Mouse (Mus musculus) gastrocnemius, adult 2 months (tissue): Measurements from ENCODE around the gene Tmsb4x. TPM values are rescaled to one million over a fixed set of nuclear protein-coding genes. Genes with fewer than 3 reads are reported as not detected.

Experiments
- DNase-seq: peaks from one replicate; pipeline ENCODE4 v3.0.0; 2022
- H3K27ac ChIP-seq: fragments of 200-600 bp; 2 replicates; pipeline ENCODE4 v1.8.1; 2022; ENCODE audit warnings: mild to moderate bottlenecking
- H3K4me3 ChIP-seq: fragments of 200-600 bp; 2 replicates; pipeline ENCODE4 v1.8.1; 2022; ENCODE audit warnings: mild to moderate bottlenecking, moderate library complexity
- CTCF ChIP-seq: fragments of 200-600 bp; IDR thresholded peaks from 2 replicates; pipeline ENCODE4 v1.8.1; 2022; ENCODE audit warnings: antibody characterized with exemption, mild to moderate bottlenecking, moderate library complexity
- intact Hi-C: fragments of 180-260 bp; cut with DNase I; formaldehyde crosslinking; loops from one replicate; pipeline ENCODE4 v1.15.1; 2025
- long read RNA-seq, 2 experiments: library from polyadenylated mRNA; stranded (forward); transcript quantifications; one replicate each; pipeline ENCODE4 v2.0.0; 2021
- total RNA-seq, 2 experiments: library from RNA; stranded (reverse); gene quantifications; 2 replicates each; pipeline ENCODE4 v1.2.3; 2021

Tmsb4x gene
- 100 to 1,000 TPM; 120 to 207 TPM for total RNA-seq
- long read RNA-seq, experiment 1, transcript Tmsb4x-201 (3 exons, 768 nt) = major isoform, 50 of 61 reads
- long read RNA-seq, experiment 1, partial matches to known transcripts = 0 of 61 reads
- long read RNA-seq, experiment 1, other reads (novel, unspliced or antisense) = 10 of 61 reads
- long read RNA-seq, experiment 2, transcript Tmsb4x-201 (3 exons, 768 nt) = major isoform, 35 of 41 reads
- long read RNA-seq, experiment 2, partial matches to known transcripts = 0 of 41 reads
- long read RNA-seq, experiment 2, other reads (novel, unspliced or antisense) = 6 of 41 reads

GRCm38 (mm10) chrX:167208978-167209754 lies at the start of gene Tmsb4x:
Tmsb4x (minus strand) TSS chrX:167209315.
- no peak for TF ChIP-seq CTCF
- intact Hi-C loops = loop anchor here (10.0 kb wide), 2 partner anchors 54 to 124 kb away; no protein-coding TSS in a partner anchor
- DNase-seq = peak; percentile 87
- H3K27ac ChIP-seq = peak within 1 kb of the TSS; percentile 79
- H3K4me3 ChIP-seq = peak within 1 kb of the TSS; percentile 84

DNA sequence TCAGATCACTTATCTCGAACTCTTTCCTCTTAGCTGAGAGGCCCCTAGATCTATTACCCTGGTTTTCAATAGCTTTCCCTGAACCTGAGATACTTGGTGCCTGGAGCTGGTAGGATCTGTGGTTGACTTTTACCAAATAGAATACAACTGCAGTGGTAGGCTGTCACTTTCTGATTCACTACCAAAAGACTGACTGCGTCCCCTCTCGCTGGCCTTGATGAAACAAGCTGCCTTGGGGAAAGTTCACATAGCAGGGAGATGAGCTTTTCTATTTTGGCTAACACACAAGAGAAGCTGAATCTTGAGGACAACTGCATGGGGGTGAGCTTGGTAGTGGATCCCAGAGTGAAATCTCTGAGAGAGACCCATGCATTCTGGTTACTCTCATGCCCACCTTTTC lies 32.6 kb upstream of the Tmsb4x start:
- TF ChIP-seq CTCF = no peak
- intact Hi-C loops = no loop called here

GRCm38 (mm10) chrX:167239293-167239921 lies 30.3 kb upstream of the Tmsb4x start:
- no peak for TF ChIP-seq CTCF
- intact Hi-C loops = loop anchor here (10.0 kb wide), 1 partner anchor 1075 kb away; no protein-coding TSS in a partner anchor
- DNase-seq = no peak
- H3K4me3 ChIP-seq = no peak overlapping the region
- no peak overlapping the region for H3K27ac ChIP-seq

More for the DNA sequence above, 32.6 kb upstream of the Tmsb4x start:
- H3K27ac ChIP-seq = no peak overlapping the region
- DNase-seq = no peak
- no peak overlapping the region for H3K4me3 ChIP-seq

- peak overlapping the region; percentile 49 for H3K27ac ChIP-seq
- peak; percentile 69 for DNase-seq
- H3K4me3 ChIP-seq = no peak overlapping the region
- peak; percentile 78 for TF ChIP-seq CTCF
- intact Hi-C loops = loop anchor here (1.0 to 10.0 kb wide), 2 partner anchors 572 to 1068 kb away; no protein-coding TSS in a partner anchor
Measured at GRCm38 (mm10) chrX:167233104-167233687, 24.1 kb upstream of the Tmsb4x start.

DNA sequence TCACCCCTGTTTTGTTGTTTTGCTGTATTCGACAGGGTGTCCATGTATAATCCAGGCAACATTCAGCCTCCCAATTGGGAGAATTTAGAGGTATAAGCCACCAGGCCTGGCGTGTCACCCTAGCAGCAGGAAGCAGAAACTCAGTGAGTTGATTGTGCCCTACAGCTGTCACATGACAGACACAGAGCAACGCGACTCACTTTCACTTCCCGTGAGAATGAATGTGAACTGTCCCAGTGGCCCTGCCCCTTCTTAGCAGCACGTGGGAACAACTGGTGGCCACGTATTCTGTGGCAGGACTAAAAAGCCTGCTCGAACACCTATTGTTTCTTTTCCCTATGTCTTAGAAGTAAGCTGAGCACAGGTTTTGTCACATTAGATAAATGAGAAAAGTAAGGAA lies 22.0 kb upstream of the Tmsb4x start:
- H3K4me3 ChIP-seq = no peak overlapping the region
- DNase-seq = no peak
- H3K27ac ChIP-seq = no peak overlapping the region
- intact Hi-C loops = loop anchor here (10.0 kb wide), 1 partner anchor 1066 kb away; no protein-coding TSS in a partner anchor
- no peak for TF ChIP-seq CTCF

- no peak overlapping the region for H3K4me3 ChIP-seq
- intact Hi-C loops = loop anchor here (10.0 kb wide), 1 partner anchor 1065 kb away; no protein-coding TSS in a partner anchor
- TF ChIP-seq CTCF = no peak
Measured at GRCm38 (mm10) chrX:167229819-167230218, 20.7 kb upstream of the Tmsb4x start.

GRCm38 (mm10) chrX:167229206-167229605 lies 20.1 kb upstream of the Tmsb4x start:
- H3K27ac ChIP-seq = no peak overlapping the region
- peak; percentile 66 for TF ChIP-seq CTCF
- peak; percentile 65 for DNase-seq
- intact Hi-C loops = no loop called here
- no peak overlapping the region for H3K4me3 ChIP-seq

More at GRCm38 (mm10) chrX:167229819-167230218, 20.7 kb upstream of the Tmsb4x start:
- DNase-seq = no peak
- no peak overlapping the region for H3K27ac ChIP-seq

GRCm38 (mm10) chrX:167227756-167228155 lies 18.6 kb upstream of the Tmsb4x start:
- Histone ChIP-seq H3K4me3 (no peak overlapping the region), H3K27ac (no peak overlapping the region)
- DNase-seq = no peak
- intact Hi-C loops = no loop called here
- TF ChIP-seq CTCF = no peak

DNA sequence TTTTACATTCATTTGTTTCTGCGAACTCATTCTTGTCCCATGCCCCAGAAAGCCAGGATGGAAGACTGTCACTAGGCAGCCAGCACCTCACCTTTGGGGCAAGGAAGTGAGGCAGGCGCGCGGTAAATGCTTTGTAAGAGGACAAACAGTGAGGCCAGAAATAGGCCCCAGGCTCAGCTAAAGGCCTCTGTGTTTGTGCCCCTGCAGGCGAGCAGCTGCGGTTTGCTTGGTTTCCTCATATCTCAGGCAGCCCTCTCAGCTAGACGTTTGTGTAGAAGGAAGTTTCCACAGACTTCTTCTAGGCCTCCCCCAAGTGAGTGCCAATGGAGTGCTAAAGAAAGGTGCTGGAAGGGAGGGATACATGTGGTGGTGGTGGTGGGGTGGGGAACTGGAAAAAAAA lies 18.0 kb upstream of the Tmsb4x start:
- intact Hi-C loops = no loop called here
- Histone ChIP-seq H3K4me3 (no peak overlapping the region), H3K27ac (no peak overlapping the region)
- no peak for DNase-seq
- no peak for TF ChIP-seq CTCF

GRCm38 (mm10) chrX:167226570-167226969 lies 17.5 kb upstream of the Tmsb4x start:
- intact Hi-C loops = no loop called here
- TF ChIP-seq CTCF = no peak
- DNase-seq = no peak
- Histone ChIP-seq H3K4me3 (no peak overlapping the region), H3K27ac (no peak overlapping the region)

- Histone ChIP-seq H3K27ac (peak overlapping the region; percentile 79), H3K4me3 (peak overlapping the region; percentile 42)
- TF ChIP-seq CTCF = peak; percentile 64
- DNase-seq = peak; percentile 41
- intact Hi-C loops = no loop called here
Measured at GRCm38 (mm10) chrX:167212707-167213106, 3.6 kb upstream of the Tmsb4x start.

- Histone ChIP-seq H3K4me3 (peak overlapping the region; percentile 42), H3K27ac (peak overlapping the region; percentile 79)
- intact Hi-C loops = no loop called here
- TF ChIP-seq CTCF = no peak
- no peak for DNase-seq
Measured at GRCm38 (mm10) chrX:167211871-167212555, 2.9 kb upstream of the Tmsb4x start.
